Mouse (Mus musculus): ENCODE measurements around the gene Lrrc8d.

DNA sequence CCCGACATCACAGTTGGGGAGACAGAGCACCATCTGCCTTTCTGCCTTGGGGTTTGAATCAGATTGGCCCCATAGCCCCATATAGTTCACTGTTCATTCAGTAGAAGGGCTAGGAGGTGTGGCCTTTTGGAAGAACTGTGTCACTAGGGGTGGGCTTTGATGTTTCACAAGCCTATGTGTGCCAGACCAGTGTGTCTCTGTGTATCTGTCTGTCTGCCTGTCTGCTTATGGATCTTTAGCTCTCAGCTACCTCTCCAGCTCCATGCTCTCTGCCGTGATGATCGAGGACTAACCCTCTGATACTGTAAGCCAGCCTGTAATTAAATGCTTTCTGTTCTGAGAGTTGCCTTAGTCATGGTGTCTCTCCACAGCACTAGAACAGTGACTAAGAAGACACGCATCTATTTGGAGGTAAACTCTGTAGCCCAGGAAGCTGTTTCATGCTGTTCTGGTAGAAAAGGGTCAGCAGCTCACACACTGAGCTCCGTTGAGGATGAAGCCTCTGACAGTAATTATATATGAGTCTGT, 46.2 kb downstream of the Lrrc8d start:
- TF ChIP-seq MAX (IDR thresholded peaks at IDR 0.05; ENCODE audit: low read length) (no peak), POLR2A (IDR thresholded peaks at IDR 0.05; ENCODE audit: control insufficient read depth in 1 of 2, insufficient read depth in 1 of 2, low read depth in 1 of 2, low read length in 2 of 2, poor library complexity in 1 of 2) (no peak), GABPA (IDR thresholded peaks at IDR 0.05; ENCODE audit: low read depth, low read length) (no peak), HCFC1 (IDR thresholded peaks at IDR 0.05; ENCODE audit: low read depth, low read length) (no peak), POLR2AphosphoS5 (IDR thresholded peaks at IDR 0.05; ENCODE audit: borderline replicate concordance, low read depth, low read length) (no peak), UBTF (IDR thresholded peaks at IDR 0.05; ENCODE audit: borderline replicate concordance, insufficient read depth, low read depth, low read length) (no peak), SMC3 (IDR thresholded peaks at IDR 0.05; ENCODE audit: low read depth, low read length) (no peak), CHD2 (IDR thresholded peaks at IDR 0.05; ENCODE audit: low read length) (no peak), CTCF (IDR thresholded peaks at IDR 0.05 in 2 of 3, conservative IDR thresholded peaks at IDR 0.05 in 1 of 3; ENCODE audit: control insufficient read depth in 1 of 3, insufficient read depth in 1 of 3, low read depth in 2 of 3, low read length in 3 of 3, poor library complexity in 1 of 3, severe bottlenecking in 1 of 3) (no peak), GATA1 (IDR thresholded peaks at IDR 0.05; ENCODE audit: low read depth, low read length) (no peak), E2F4 (IDR thresholded peaks at IDR 0.05; ENCODE audit: borderline replicate concordance, low read depth, low read length) (no peak), EP300 (IDR thresholded peaks at IDR 0.05; ENCODE audit: low read depth in 1 of 2, low read length in 2 of 2) (no peak), JUND (IDR thresholded peaks at IDR 0.05; ENCODE audit: low read depth, low read length) (no peak)

Data from MEL (cell line).